Mouse (Mus musculus): Measurements from ENCODE around the gene Cd247.

- no peak for TF ChIP-seq CTCF (IDR thresholded peaks at IDR 0.05; ENCODE audit: borderline replicate concordance, control insufficient read depth, extremely low read depth, insufficient read depth, low read length, poor library complexity)
- TF ChIP-seq POLR2A (IDR thresholded peaks at IDR 0.05; ENCODE audit: control insufficient read depth, extremely low read depth, insufficient read depth, low read length, poor library complexity) = no peak
Observed at GRCm38 (mm10) chr1:165765651-165766294, 22.7 kb upstream of the Cd247 start.

All from thymus, adult 2 months (tissue).